Mouse (Mus musculus) erythroblast, adult 5-6 weeks (primary cell): Measurements from ENCODE around the gene Rala. TPM values are rescaled to one million over a fixed set of nuclear protein-coding genes. Genes with fewer than 3 reads are reported as not detected.
A peak's percentile ranks its signal among the peaks of the same experiment; 100 is the strongest.
"Not testable (repeated sequence)": the region's sequence is repeated elsewhere in the genome, so short reads cannot be mapped to it uniquely, and the experiment has no call there.

ENCODE experiments used
- ATAC-seq: replicated peaks from 2 replicates; pipeline ENCODE4 v1.8.0; 2016; ENCODE audit warnings: moderate number of reproducible peaks, mild to moderate bottlenecking, moderate TSS enrichment, inconsistent platforms; ENCODE audit not compliant: poor library complexity, low FRiP score, severe bottlenecking
- total RNA-seq, 2 experiments: library from RNA; stranded (forward) in 1 of 2; stranded (reverse) in 1 of 2; fragments of 150-400 nt in 1 of 2; fragments of 200-764, 138-1000 nt in 1 of 2; gene quantifications; 2 replicates each; pipeline versions ENCODE4 v1.2.3 to v1.2.4; 2015 to 2017; ENCODE audit warnings: low replicate concordance in 2 of 2

Rala gene
- 7.1 and 12.1 TPM in 2 replicates for total RNA-seq (2015; ENCODE audit: low replicate concordance)
- total RNA-seq (2017; ENCODE audit: low replicate concordance) = 5.9 and 6.6 TPM in 2 replicates

DNA sequence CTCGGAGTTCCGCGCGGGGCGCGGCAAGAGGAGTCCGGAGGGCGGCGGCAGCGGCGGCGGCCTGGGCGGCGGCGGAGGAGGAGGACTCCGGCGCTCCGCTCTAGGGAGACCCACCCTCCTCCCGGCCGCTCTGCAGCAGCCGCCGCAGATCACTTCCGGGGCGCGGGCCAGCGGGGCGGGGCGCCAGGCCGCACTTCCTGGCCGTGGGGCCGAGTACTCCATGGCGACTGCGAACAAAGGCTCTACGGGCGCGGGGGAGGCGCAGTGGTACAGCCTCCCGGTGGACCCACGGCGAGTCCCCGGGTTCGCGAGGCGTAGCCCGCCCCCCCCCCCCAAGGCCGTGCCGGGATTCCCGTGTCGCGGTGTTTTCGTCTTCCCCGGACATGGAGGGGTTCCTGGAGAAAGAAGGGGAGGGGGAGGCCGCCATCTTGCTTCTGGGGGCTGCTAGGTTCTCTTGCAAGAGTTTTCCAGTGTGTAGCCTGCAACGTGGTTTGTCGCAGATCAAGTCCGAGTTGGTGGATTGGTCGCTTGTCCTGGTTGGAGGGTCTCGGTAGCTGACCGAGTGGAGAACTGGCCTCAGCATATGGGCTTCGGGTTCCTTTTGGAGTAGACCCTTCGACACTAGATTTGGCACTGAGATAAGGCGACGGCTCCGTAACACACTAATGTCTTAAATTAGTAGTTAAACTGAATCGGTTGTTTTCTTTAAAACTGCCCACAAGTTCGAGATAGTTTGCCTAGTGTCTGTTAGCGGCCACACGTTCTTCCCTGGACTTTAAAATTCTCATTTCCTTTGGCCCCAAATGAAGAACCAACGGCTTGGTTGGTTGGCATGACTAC lies at the start of gene Rala:
Gene Rala (minus strand): TSS at position 162 of the 840 bp plus-strand sequence.
- ATAC-seq = peak; percentile 98

DNA sequence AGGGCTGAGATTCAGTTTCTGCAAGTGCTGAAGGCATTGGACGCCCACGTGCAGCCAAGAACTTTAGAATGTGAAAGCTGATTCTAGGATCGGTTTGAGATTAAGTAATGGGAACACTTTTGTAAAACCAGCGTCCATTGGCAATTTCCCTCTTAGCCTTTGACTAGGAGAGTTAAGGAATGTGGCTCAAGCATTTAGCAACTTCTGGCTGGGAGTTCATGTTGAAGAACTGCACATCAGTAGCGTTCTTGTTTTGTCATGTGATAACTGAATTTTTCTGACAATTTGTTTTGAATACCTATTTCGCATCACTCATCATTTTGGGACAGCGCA lies 49.4 kb upstream of the Rala start:
- ATAC-seq = no peak

DNA sequence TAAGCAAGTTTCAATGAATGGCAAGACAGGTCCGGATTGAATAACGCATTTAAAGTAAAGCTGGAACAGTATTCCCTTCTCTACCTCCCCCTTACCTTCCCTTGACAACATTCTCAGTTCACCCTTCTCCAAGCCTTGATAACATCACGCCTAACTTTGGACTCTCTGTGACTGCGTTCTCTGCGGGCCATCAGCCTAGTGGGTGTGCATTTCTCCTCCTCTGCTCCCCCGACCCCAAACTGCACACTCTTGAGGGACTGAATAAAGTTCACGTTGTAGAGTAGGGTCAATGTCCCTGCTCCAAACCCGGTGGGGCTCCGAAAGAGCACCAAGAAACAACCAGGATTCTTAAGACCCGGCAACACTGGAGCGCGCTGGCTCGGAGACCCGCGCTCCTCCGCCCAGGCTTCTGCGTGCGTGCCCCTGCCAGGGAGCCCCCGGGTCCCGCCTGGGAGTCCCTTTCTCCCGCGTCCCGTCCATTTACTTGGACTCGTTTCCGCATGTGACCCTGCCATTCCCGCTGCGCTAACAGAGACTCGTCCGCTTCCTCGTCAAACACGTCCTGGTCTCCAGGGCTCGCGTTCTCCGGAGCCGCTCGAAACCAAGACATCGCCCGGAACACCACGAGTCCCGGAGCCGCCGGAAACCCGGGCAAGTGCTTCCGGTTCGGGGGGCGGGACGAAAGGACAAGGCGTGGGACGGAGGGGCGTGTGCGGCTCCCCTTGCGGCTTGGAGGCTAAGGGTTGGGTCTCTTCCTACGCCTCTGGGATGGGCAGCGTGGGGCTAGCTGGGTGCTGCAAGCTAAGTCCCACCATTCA lies 48.9 kb upstream of the Rala start, which contains the start of gene Yae1d1:
Gene Yae1d1 (minus strand): TSS at position 653 of the 818 bp plus-strand sequence.
- ATAC-seq = peak; percentile 86

DNA sequence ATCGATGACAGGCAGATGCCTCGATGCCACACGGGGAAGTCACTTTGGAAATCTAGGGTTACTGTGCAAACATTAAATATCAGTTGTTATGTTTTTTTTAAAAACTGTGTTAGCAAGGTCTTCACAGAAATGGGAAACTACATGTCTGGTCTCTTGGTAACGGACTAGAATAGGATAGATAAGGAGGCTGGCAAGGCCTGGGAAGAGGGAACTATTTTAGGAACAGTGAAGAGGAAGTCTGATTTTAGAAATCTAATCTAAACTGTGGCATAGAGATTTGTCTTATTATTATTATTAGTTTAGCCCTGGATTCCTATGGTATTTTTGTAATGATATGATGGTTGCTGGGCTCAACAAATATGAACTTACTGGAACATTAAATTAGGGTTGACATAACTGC lies 48.0 kb upstream of the Rala start:
- no peak for ATAC-seq

DNA sequence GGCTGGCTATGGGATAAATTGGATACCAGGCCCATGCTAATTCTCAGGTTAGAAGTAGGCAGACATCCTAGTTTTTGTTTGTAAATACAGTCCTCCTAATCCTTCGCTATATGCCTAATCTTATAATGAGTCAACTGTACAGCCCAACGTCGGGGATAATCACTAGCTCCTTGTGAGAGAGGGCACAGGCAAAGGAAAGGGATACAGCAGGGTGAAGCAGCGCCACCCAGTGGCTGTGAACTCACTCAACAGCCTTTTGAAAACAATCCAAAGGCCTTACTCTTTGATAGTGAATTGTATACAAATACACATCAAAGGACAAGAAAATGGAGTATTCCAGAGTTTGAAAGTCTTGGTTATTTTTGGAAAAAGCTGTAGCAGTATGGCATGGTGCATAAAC lies 39.2 kb upstream of the Rala start:
- no peak for ATAC-seq

DNA sequence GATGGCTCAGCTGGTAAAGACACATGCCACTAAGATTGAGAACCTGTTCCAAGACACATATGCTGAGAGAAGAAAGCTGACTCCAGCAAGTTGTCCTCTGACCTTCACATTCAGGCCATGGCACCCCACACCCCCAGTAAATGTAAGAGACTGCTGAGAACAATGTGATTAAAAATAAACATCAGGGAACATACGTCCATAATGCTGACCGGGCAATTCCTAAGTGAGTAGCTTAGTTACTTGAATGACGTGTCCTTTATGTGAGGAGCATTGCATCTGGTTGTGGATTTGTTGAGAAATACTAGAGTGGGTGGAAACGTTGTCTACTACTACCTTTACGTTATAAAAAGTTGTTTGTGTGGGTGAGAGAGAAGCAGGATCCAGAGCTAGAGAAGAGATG lies 38.6 kb upstream of the Rala start:
- ATAC-seq = no peak

DNA sequence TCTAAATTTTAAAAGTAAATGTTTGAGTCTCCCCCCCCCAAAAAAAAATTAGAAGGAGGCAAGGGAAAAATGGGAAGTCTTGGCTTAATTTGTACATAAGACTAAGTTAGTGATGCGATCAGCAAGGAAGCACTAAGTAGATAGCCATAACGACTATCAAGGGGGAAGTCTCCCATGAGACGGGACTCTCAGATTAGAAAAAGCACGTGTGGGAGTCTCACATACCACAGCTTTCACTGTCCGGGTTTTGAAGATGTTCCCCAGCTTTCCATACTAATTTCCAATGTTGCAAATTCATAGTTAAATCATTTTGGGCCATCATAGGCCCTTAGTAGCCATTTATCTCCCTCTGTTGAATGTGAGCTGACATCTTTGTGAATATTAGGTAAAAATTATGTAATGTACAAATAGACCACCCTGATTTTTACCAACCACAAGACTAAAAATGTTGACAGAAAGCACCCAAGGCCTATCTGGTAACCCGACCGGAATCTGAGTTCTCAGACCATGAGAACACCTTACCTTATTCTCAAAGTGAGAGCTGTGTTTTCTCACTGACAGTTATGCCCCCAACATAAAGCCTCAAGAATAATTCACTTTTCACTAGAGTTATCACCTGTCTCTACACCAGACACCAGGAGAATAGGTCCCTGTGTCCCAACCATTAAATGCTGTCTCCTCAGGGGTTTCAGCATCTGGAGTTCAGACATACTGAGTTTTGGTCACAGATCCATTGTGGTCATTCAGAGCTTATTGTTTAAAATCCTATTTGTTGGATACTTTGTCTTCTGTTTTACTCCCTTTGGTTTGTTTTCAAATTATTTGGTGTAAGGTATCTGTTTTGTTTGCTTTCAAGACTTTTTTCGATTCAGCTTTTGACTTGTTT lies 33.1 kb upstream of the Rala start:
- no peak for ATAC-seq

DNA sequence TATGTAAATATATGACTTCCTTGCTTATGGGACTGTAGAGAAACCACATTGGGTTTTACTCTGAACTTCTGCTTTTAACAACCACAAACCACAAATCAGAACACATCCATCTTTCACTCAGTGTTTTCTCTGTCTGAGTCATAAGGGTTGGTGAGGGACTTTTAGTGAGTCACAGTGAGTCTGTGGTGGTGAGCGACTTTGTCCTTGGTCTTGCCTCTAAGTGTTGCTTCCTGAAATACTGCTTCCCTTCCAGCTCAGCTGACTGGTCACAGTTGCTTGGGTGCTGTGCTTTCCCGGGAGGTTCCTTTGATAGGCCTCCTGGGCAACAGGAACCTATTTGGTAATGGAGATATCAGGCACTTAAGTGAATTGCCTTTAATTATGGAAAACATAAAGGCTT lies 31.9 kb upstream of the Rala start:
- no peak for ATAC-seq

DNA sequence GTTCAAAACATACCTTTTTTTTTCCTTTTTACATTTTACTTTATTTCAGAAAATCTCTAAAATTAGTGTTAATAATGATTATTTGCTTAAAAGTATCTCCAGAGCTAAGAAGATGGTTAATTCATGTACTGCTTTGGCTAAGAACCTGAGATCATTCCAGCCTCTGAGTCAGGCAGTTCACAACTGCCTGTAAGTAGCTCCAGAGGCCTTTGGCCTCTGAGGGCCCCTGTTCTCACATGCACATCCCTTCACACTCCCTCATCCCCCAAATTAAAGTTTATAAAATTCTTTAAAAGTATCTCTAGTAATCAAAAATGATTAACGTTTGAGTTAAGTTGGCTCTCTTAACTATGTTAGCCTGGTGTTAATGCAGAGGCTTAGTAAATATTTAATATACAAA lies 31.4 kb upstream of the Rala start:
- ATAC-seq = no peak

DNA sequence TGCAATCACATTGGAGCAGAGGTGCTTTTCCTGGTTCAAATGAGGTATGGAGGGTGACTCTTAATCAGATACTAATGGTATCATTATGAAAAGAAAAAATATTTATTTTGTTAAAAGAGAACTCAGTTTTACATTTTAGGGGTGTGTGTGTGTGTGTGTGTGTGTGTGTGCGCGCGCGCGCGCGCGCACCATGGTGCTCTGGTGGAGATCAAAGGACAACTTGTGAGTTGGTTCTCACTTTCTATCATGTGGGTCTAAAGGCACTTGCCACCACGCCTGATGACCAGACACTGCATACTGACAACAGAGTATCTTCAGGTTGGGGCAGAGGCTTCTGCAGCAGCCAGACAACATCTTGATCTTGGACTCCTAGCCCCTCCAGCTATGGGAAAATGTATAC lies 30.7 kb upstream of the Rala start:
- ATAC-seq = no peak

DNA sequence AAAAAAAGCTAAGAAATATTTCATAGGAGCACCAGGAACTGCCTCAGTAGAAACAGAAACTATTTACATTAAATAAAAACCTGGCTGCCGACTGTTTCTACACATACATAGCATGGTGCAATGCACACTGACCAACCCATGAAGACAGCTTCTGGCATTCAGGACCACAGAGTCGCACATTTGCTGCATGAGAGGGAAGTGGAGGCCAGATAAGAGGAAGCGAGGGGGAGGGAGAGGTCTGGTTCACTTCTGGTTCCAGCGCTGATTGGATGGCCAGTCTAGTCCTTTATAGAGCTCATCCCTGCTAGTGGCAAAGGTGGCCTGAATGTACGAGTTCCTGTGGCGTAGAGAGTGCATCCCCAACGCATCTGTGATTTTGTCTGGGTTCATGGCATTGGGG lies 16.6 kb upstream of the Rala start:
- no peak for ATAC-seq

DNA sequence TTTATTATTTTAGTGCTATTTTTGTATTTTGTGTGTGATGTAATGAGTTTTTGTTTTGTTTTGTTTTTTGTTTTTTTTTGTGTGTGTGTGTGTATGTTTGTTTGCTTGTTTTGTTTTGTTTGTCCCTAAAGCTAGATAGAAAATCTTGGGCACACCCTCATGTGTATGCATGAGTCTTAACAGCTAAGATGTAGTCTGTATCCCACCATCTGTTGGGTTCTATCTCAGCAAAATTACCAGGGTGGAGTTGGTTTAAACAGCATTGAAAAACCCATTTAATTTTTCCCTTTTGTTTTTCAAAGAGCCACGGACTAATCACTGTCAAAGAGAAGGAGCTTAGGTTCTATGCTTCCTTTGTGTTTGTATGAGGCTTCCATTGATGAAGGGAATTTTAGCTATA lies 10.2 kb upstream of the Rala start:
- no peak for ATAC-seq

DNA sequence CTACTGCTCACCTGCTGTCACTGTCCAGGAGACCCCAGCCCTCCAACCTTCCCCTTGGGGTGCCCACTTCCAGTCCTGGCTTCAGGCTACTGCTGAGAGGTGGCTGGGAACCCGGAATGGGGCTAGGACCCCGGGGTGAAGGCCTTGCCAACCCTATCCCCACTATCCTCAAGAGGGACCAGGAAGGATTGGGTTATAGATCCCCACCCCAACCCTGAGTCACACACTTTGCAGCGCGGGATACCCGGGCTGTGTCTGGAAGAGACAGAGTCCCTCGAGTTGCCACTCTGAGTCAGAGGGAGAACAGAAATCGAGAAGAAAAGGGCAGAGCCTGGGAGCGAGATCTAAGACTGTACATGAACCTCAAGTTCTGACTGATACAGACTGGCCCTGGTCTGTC lies 6.5 kb upstream of the Rala start:
- ATAC-seq = not testable (repeated sequence)

DNA sequence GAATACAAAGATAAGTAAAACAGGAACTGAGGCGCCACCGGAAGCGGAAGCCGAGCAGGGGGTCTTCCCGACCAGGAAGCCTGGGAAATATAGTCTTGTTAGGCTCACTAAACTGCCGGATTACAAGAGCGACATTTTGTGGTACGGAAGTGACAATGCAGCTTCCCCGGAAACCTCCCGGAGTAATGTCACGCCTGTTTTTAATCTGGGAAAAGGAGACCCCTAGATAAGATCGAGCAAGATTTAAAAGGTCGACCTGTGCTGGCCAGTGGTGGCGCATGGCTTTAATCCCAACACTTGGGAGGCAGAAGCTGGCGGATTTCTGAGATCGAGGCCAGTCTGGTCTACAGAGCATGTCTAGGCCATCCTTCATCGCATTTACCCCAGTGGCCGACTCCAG lies 5.5 kb upstream of the Rala start:
- ATAC-seq = no peak

DNA sequence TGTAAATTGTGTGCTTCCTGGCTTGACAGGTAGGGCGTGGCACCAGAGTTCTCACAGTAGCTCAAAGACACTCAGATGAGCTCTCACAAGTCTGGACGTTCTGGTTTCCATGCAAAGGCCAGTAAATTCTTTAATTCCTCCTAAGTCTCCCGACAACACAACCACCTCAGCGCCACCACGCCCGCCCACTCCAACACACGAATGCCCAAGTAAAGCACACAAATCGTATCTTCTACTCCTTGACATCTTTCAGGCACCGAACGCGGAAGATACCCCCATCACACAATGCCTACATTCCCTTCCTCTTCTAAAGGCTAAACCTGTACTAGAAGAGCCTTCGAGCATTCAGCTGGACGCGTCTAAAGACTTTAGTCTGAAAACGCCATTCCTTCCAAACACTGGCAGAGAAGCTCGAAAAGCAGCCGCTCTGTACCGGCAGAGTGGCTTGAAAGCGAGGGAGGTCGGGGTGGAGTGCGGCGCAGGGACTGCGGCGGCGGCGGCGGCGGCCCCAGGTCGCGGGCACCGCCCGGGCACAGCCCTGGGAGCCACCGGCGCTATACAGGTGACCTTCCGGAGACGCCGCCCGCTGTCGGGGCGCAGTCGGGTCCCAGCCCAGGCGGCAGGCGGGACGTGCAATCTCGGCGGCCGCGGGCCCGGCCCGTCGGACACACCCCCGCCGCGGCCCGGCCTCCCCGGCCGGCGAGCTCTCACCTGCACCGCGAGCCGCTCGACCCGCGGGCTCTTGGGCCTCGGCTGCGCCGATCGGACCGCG lies 547 bp downstream of the Rala start:
- peak; percentile 65 for ATAC-seq

DNA sequence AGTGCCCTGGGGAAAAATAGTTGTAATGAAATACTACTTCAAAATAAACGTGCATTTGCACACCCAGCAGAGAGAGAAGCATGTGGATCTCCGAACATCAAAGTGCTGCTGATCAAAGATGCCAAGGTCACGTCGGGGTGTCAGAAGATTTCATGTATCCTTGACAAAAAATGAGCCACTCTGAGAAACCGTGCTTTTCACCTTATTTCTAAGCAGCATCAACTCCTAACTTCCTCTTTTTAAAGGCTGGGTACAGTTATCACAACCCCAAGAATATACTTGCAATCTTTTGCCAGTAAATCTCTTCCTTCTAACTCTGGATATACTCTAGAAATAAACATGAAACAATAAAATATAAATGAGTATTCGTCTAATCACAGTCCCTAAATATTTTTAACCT lies 1.7 kb downstream of the Rala start:
- no peak for ATAC-seq

DNA sequence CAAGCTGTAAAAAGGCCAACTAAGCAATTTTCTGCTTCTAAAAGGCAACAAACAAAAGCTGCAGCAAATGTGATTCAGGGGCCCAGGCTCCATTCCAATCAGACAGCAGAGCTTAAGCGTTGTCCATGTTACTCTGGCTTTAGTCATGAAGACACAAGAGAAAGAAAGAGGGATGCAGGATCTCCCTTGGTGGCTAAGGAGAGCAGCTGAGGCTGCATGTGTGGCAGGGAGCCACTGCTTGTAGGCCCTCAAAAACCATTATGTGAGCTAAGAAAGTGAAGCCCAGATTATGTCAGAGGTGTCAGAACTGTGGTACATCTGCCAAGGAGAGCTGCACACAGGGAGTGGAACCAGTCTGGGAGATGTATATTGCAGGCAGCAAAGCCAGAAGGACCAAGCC lies 36.7 kb downstream of the Rala start:
- no peak for ATAC-seq

DNA sequence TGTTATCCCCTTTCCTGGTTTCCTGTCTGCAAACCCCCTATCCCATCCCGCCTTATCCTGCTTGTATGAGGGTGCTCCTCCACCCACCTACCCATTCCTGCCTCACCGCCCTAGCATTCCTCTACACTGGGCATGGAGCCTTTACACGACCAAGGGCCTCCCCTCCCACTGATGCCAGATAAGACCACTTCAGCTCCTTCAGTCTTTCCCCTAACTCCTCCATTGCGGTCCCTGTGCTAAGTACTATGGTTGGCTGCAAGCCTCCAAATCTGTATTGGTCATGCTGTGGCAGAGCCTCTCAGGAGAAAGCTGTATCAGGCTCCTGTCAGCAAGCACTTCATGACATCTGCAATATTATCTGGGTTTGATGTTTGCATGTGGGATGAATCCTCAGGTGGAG lies 42.6 kb downstream of the Rala start:
- ATAC-seq = no peak

DNA sequence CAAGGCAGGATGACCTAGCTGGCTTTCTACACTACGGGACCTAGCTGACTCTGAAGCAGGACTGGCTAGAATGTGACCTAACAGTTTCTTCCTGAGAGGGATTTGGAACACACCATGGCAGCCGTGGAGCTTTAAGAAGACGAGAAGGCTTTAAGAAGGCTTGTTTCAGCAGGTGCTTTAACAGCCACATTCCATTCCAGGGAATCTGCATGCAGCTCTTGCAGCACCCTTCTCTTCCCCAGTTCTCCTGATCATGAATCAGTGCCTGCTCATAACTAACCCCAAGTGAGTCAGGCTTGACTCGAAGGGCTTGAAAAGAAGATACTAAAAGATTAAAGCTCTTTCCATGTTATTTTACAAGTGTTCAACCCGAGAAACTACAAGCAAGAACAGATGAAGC lies 43.4 kb downstream of the Rala start:
- ATAC-seq = no peak
